Mouse (Mus musculus) MEL-GATA-1-ER (cell line): ENCODE results near the gene Lrrc55.

ENCODE experiments used
- DNase-seq: peaks from one replicate; pipeline ENCODE4 v3.0.0-alpha.2; 2012; ENCODE audit warnings: low read depth; ENCODE audit errors: extremely low read depth

Gene Lrrc55

GRCm38 (mm10) chr2:85135099-85135498 is 61.9 kb downstream of the Lrrc55 start:
- no peak for DNase-seq

GRCm38 (mm10) chr2:85132204-85132603 is 64.8 kb downstream of the Lrrc55 start:
- no peak for DNase-seq

- no peak for DNase-seq
Measured at GRCm38 (mm10) chr2:85131724-85132123, 65.3 kb downstream of the Lrrc55 start.

GRCm38 (mm10) chr2:85131226-85131625 is 65.8 kb downstream of the Lrrc55 start:
- DNase-seq: no peak

- no peak for DNase-seq
Measured at GRCm38 (mm10) chr2:85129496-85129971, 67.5 kb downstream of the Lrrc55 start.

GRCm38 (mm10) chr2:85123869-85124535 is 73.0 kb downstream of the Lrrc55 start:
- peak; percentile 9 for DNase-seq

- peak; percentile 38 for DNase-seq
Measured at GRCm38 (mm10) chr2:85123187-85123868, 73.7 kb downstream of the Lrrc55 start.
